Mouse (Mus musculus): ENCODE measurements around the gene Hvcn1.
A peak's percentile ranks its signal among the peaks of the same experiment; 100 is the strongest.

Hvcn1 gene

DNA sequence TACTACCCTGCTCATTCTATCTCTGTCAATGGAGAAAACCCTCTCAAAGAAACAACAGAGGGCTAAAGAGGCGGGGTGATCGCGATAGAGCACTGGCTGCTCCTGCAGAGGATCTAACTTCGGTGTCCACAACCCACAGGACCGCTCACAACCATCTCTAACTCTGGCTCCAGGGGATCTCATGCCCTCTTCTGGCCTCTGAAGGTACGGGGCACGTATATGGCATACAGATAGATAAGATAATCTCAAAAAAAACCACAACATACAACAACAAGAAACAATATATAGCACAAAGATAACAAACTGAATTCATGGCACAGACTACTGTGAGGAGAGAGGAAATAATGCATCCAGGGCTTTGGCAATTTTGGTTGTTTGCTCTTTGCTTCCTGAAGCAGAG lies 55.5 kb downstream of the Hvcn1 start:
- peaks cover 44% of the 10 kb centered on the region for H3K36me3 ChIP-seq (ENCODE audit: insufficient read depth, low read length)
- TF ChIP-seq POU5F1 (IDR thresholded peaks at IDR 0.05; ENCODE audit: borderline replicate concordance, low read length) (no peak), CTCF (conservative IDR thresholded peaks at IDR 0.05; ENCODE audit: low read length) (no peak), NANOG (IDR thresholded peaks at IDR 0.05; ENCODE audit: borderline replicate concordance, low read length) (no peak)
- peaks cover 33% of the 10 kb centered on the region for H3K4me1 ChIP-seq (replicated peaks; ENCODE audit: low read depth, low read length)
- H3K27me3 ChIP-seq (ENCODE audit: insufficient read depth, low read length) = no peaks in the 10 kb centered on the region
- no peaks in the 10 kb centered on the region for H3K9me3 ChIP-seq (ENCODE audit: low read length)
- no peak overlapping the region for H3K4me3 ChIP-seq (replicated peaks; ENCODE audit: low read length)

DNA sequence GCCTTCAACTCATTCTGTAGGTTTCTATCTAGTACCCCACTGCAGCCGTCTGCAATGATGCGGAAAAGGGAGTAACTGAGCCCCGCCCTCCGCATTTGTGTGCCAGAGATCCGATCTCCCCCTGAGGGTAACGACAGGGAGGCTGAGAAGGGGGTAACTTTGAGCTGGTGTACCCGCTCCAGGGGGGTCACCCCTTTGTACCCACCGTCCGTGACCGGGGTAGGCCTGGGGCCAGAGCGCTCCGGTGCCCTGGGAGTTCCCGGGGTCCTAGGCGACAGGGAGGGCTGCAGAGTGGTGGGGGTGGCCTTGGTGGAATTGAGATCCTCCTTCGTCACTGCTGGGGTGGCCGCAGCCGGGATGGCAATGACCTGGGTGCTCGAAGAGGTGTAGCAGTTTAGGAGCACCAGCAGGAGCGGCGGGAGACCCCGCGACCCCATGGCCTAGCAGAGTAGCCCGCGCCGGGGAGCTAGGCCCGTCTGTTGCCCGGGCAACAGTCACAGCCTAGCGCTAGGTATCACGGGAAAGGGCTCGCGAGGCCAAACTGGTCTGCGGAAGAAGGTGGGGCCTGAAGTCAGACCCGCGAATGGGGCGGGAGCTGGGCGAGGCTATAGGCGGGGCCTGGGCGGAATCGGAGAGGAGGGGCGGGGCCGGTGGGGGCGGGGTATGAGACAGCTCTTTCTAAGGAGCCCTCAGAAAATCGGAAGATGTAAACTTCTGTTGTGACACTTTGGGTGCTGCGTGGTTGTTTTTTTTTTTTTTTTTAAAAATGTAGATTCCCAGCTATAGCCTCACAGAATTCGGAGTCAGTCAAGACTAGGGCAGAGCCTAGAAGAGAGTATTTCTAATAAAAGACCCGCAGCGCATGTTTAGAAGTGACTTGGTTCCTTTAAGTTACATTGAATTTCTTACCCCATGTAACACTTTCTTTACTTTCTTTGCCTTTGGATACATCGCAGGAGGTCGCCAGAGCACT lies 57.6 kb downstream of the Hvcn1 start, which contains the start of gene Tctn1:
TSS of gene Tctn1 (minus strand) at position 528 of the 973 bp plus-strand sequence.
- H3K27me3 ChIP-seq (ENCODE audit: insufficient read depth, low read length) = no peaks in the 10 kb centered on the region
- peaks cover 46% of the 10 kb centered on the region for H3K4me1 ChIP-seq (replicated peaks; ENCODE audit: low read depth, low read length)
- TF ChIP-seq POU5F1 (IDR thresholded peaks at IDR 0.05; ENCODE audit: borderline replicate concordance, low read length) (no peak), NANOG (IDR thresholded peaks at IDR 0.05; ENCODE audit: borderline replicate concordance, low read length) (no peak), CTCF (conservative IDR thresholded peaks at IDR 0.05; ENCODE audit: low read length) (no peak)
- H3K9me3 ChIP-seq (ENCODE audit: low read length) = no peaks in the 10 kb centered on the region
- H3K4me3 ChIP-seq (replicated peaks; ENCODE audit: low read length) = peak within 1 kb of the TSS; percentile 93
- peaks cover 23% of the 10 kb centered on the region for H3K36me3 ChIP-seq (ENCODE audit: insufficient read depth, low read length)

DNA sequence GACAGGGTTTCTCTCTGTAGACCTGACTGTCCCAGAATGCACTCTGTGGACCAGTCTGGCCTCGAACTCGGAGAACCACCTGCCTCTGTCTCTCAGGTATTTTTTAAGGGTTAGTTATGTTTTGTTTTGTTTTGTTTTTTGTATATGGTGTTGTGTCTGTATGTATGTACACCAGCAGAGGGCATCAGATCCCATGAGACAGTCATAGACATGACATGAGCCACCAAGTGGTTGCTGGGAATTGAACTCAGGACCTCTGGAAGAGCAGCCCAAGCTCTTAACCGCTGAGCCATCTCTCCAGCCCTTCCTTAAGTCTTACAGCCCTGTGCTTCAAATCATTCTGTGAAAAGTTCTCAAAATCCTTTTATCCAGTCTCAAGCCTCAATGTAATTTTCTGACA lies 58.6 kb downstream of the Hvcn1 start:
- H3K27me3 ChIP-seq (ENCODE audit: insufficient read depth, low read length) = no peaks in the 10 kb centered on the region
- TF ChIP-seq POU5F1 (IDR thresholded peaks at IDR 0.05; ENCODE audit: borderline replicate concordance, low read length) = no peak
- TF ChIP-seq CTCF (conservative IDR thresholded peaks at IDR 0.05; ENCODE audit: low read length) = peak; percentile 30
- peaks cover 56% of the 10 kb centered on the region for H3K4me1 ChIP-seq (replicated peaks; ENCODE audit: low read depth, low read length)
- H3K4me3 ChIP-seq (replicated peaks; ENCODE audit: low read length) = no peak overlapping the region
- peaks cover 13% of the 10 kb centered on the region for H3K36me3 ChIP-seq (ENCODE audit: insufficient read depth, low read length)
- no peaks in the 10 kb centered on the region for H3K9me3 ChIP-seq (ENCODE audit: low read length)

DNA sequence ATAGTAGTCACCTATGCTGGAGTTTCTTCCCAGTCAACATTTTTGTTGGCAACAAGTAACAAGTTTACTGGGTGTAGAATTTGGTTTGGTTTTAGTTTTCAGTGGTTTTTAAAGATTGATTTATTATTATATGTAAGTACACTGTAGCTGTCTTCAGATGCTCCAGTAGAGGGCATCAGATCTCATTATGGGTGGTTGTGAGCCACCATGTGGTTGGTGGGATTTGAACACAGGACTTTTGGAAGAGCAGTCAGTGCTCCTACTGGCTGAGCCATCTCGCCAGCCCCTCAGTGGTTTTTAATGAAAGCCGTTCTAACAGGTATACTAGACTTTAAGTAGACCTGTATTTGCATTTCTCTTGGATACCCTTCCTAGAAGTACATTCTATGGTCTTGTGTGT lies 59.3 kb downstream of the Hvcn1 start:
- no peaks in the 10 kb centered on the region for H3K27me3 ChIP-seq (ENCODE audit: insufficient read depth, low read length)
- no peaks in the 10 kb centered on the region for H3K9me3 ChIP-seq (ENCODE audit: low read length)
- TF ChIP-seq NANOG (IDR thresholded peaks at IDR 0.05; ENCODE audit: borderline replicate concordance, low read length) (no peak), CTCF (conservative IDR thresholded peaks at IDR 0.05; ENCODE audit: low read length) (no peak; the same call in 1 of the 2 replicates), POU5F1 (IDR thresholded peaks at IDR 0.05; ENCODE audit: borderline replicate concordance, low read length) (no peak)
- H3K36me3 ChIP-seq (ENCODE audit: insufficient read depth, low read length) = peaks cover 6% of the 10 kb centered on the region
- H3K4me1 ChIP-seq (replicated peaks; ENCODE audit: low read depth, low read length) = peaks cover 53% of the 10 kb centered on the region
- no peak overlapping the region for H3K4me3 ChIP-seq (replicated peaks; ENCODE audit: low read length)

DNA sequence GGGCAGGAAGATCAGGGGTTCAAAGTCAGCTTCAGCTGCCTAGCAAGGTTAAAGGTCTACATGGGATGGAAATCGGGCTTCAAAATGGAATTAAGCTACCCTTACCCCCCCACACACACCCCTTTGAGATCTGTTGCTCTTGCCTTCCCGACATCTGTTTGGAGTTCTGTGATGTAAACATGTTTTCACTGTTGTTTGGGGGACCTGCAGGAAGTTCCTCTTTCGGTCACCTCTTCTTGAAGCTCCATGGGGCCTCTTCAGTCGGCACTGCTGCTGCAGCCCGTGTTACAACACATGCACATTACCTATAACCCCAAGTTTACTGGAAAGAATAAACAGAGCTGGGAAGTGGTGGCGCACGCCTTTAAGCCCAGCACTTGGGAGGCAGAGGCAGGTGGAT lies 60.5 kb downstream of the Hvcn1 start:
- H3K27me3 ChIP-seq (ENCODE audit: insufficient read depth, low read length) = no peaks in the 10 kb centered on the region
- no peaks in the 10 kb centered on the region for H3K9me3 ChIP-seq (ENCODE audit: low read length)
- H3K36me3 ChIP-seq (ENCODE audit: insufficient read depth, low read length) = no peaks in the 10 kb centered on the region
- peaks cover 49% of the 10 kb centered on the region for H3K4me1 ChIP-seq (replicated peaks; ENCODE audit: low read depth, low read length)
- no peak overlapping the region for H3K4me3 ChIP-seq (replicated peaks; ENCODE audit: low read length)
- TF ChIP-seq CTCF (conservative IDR thresholded peaks at IDR 0.05; ENCODE audit: low read length) (no peak), POU5F1 (IDR thresholded peaks at IDR 0.05; ENCODE audit: borderline replicate concordance, low read length) (no peak), NANOG (IDR thresholded peaks at IDR 0.05; ENCODE audit: borderline replicate concordance, low read length) (no peak)

DNA sequence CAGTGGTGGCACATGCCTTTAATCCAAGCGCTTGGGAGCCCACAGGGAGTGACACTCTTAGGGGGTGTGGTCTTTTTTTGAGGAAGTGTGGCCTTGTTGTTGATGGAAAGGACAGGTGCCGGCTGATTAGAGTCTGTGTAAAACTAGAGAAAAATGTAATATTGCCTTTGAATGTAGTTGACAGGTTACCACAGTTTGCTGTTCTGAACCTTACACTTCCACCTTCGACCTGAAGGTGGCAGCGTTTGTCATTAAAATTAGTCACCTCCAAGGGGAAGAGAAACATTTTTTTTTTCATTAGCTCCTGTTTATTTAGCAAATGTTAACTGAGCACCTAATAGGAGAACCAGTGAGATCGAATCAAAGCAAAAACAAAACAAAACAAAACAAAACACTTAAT lies 61.3 kb downstream of the Hvcn1 start:
- TF ChIP-seq CTCF (conservative IDR thresholded peaks at IDR 0.05; ENCODE audit: low read length) (peak; percentile 86), POU5F1 (IDR thresholded peaks at IDR 0.05; ENCODE audit: borderline replicate concordance, low read length) (no peak)
- no peaks in the 10 kb centered on the region for H3K36me3 ChIP-seq (ENCODE audit: insufficient read depth, low read length)
- peaks cover 52% of the 10 kb centered on the region for H3K4me1 ChIP-seq (replicated peaks; ENCODE audit: low read depth, low read length)
- H3K27me3 ChIP-seq (ENCODE audit: insufficient read depth, low read length) = no peaks in the 10 kb centered on the region
- no peaks in the 10 kb centered on the region for H3K9me3 ChIP-seq (ENCODE audit: low read length)
- no peak overlapping the region for H3K4me3 ChIP-seq (replicated peaks; ENCODE audit: low read length)

DNA sequence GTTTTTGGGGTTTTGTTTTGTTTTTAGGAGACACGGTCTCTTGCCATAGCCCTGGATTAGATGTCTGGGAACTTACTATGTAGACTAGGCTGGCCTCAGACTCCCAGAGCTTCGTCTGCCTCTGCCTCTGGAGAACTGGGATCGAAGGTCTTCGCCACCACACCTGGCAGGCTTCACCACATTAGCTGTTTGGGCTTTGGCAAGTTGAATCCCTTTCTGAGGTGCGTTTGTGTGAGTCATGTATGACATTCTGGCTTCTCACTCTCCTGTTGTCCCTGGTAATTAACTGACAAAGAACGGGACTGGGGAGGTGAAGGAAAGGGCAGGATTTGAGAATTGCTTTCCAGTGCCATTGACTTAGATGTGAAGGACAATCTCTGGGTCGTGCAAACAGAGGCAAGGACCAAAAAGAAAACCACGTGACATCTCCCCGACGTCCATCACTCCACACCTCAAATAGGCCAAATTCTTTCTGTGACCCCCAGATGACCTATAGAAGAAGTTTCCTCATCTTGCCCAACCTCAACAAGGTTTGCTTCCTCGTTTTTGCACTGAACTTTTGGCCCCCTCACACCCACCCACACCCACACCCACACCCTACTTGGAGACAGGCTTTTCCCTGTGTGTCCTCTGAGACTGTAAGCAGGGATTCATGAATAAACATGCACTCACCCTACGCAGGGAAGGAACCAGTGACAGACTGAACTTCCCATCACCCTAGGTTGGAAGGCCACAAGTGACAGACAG lies 62.4 kb downstream of the Hvcn1 start:
- TF ChIP-seq NANOG (IDR thresholded peaks at IDR 0.05; ENCODE audit: borderline replicate concordance, low read length) (0 out of 2 replicates have a peak, but pooled peaks have one; percentile 18), POU5F1 (IDR thresholded peaks at IDR 0.05; ENCODE audit: borderline replicate concordance, low read length) (no peak), CTCF (conservative IDR thresholded peaks at IDR 0.05; ENCODE audit: low read length) (no peak)
- Histone ChIP-seq H3K36me3 (ENCODE audit: insufficient read depth, low read length) (no peaks in the 10 kb centered on the region), H3K9me3 (ENCODE audit: low read length) (no peaks in the 10 kb centered on the region), H3K4me3 (replicated peaks; ENCODE audit: low read length) (no peak overlapping the region), H3K4me1 (replicated peaks; ENCODE audit: low read depth, low read length) (peaks cover 52% of the 10 kb centered on the region), H3K27me3 (ENCODE audit: insufficient read depth, low read length) (no peaks in the 10 kb centered on the region)

DNA sequence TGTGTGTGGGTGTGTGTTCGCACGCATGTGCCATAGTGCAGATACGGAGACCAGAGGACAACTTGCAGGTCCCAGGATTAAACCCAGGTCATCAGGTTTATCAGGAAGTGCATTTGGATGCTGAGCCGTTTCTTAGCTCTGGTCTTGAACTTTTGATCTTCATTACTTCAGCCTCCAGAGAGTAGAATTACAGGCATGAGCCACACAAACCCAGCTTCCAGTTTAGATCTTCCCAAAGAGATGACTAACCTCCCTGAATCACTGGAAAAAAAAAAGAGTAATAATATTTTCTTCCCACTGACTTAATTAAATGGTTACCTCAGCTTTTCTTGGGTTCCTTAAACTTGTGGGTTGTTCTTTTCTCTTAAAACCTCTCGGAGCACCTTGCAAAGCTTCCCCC lies 66.2 kb downstream of the Hvcn1 start:
- no peak overlapping the region for H3K4me3 ChIP-seq (replicated peaks; ENCODE audit: low read length)
- H3K4me1 ChIP-seq (replicated peaks; ENCODE audit: low read depth, low read length) = peaks cover 64% of the 10 kb centered on the region
- 0 out of 2 replicates have a peak, but pooled peaks cover 5% of the 10 kb centered on the region for H3K9me3 ChIP-seq (ENCODE audit: low read length)
- TF ChIP-seq NANOG (IDR thresholded peaks at IDR 0.05; ENCODE audit: borderline replicate concordance, low read length) (no peak), CTCF (conservative IDR thresholded peaks at IDR 0.05; ENCODE audit: low read length) (no peak), POU5F1 (IDR thresholded peaks at IDR 0.05; ENCODE audit: borderline replicate concordance, low read length) (no peak)
- H3K36me3 ChIP-seq (ENCODE audit: insufficient read depth, low read length) = no peaks in the 10 kb centered on the region
- H3K27me3 ChIP-seq (ENCODE audit: insufficient read depth, low read length) = no peaks in the 10 kb centered on the region
